Mouse (Mus musculus) cortical plate, adult 2 months (tissue): ENCODE measurements around the gene Ifitm5.

Experiments used
- CTCF ChIP-seq: fragments of 200-500 bp; IDR thresholded peaks from 2 replicates; pipeline ENCODE4 v1.5.1; 2011; ENCODE audit warnings: mild to moderate bottlenecking, control low read depth, low read length; ENCODE audit not compliant: insufficient read depth; ENCODE audit errors: extremely low read depth
- POLR2A ChIP-seq: fragments of 200-500 bp; IDR thresholded peaks from 2 replicates; pipeline ENCODE4 v1.6.1; 2011; ENCODE audit warnings: mild to moderate bottlenecking, low read length, control low read depth; ENCODE audit not compliant: insufficient read depth; ENCODE audit errors: extremely low read depth

GRCm38 (mm10) chr7:140970931-140971330, 20.8 kb upstream of the Ifitm5 start:
- TF ChIP-seq POLR2A = no peak
- TF ChIP-seq CTCF = no peak
